Mouse (Mus musculus) midbrain, embryonic 10.5 days (tissue): ENCODE measurements around the gene Cox16. TPM values are rescaled to one million over a fixed set of nuclear protein-coding genes. Genes with fewer than 3 reads are reported as not detected.
"Not testable (repeated sequence)": the region's sequence is repeated elsewhere in the genome, so short reads cannot be mapped to it uniquely, and the experiment has no call there.

Source experiments
- DNase-seq: peaks from one replicate; pipeline ENCODE4 v3.0.0-alpha.2; 2017; ENCODE audit warnings: low spot score
- H3K27ac ChIP-seq: fragments of 300-500 bp; sonication (generic); replicated peaks from 2 replicates; pipeline ENCODE4 v1.5.1; 2016; ENCODE audit warnings: mild to moderate bottlenecking
- H3K27me3 ChIP-seq: fragments of 300-500 bp; sonication (generic); 2 replicates; pipeline ENCODE4 v1.6.1; 2016; ENCODE audit warnings: low read depth, mild to moderate bottlenecking; ENCODE audit not compliant: poor library complexity, severe bottlenecking
- H3K36me3 ChIP-seq: fragments of 300-500 bp; sonication (generic); 2 replicates; pipeline ENCODE4 v1.6.1; 2016; ENCODE audit warnings: mild to moderate bottlenecking, moderate library complexity
- H3K4me1 ChIP-seq: fragments of 300-500 bp; sonication (generic); 2 replicates; pipeline ENCODE4 v1.6.1; 2016
- H3K4me3 ChIP-seq: fragments of 300-500 bp; sonication (generic); 2 replicates; pipeline ENCODE4 v1.5.1; 2016; ENCODE audit warnings: mild to moderate bottlenecking, moderate library complexity
- H3K9me3 ChIP-seq: fragments of 300-500 bp; sonication (generic); replicated peaks from 2 replicates; pipeline ENCODE4 v1.6.1; 2016; ENCODE audit warnings: mild to moderate bottlenecking
- WGBS: fragments of 180-500 bp; shearing (Covaris S2); methylation state at CpG from one replicate; pipeline ENCODE4 v1.1.7; 2016; 5-methylcytosine and 5-hydroxymethylcytosine counted together
- polyA plus RNA-seq: library from polyadenylated mRNA; unstranded; fragments of >200 nt; fragmentation: Nextera tagmentation; extraction: Ambion mirVana; gene quantifications from 2 replicates; pipeline ENCODE4 v1.2.1, GENCODE M21; 2016

Gene Cox16
- polyA plus RNA-seq, 1 experiment from 2014 or later = 129 TPM

GRCm38 (mm10) chr12:81413211-81413610, 71.7 kb downstream of the Cox16 start:
- Histone ChIP-seq H3K27ac (no peak overlapping the region), H3K9me3 (no peaks in the 10 kb centered on the region), H3K4me3 (no peak overlapping the region), H3K4me1 (no peaks in the 10 kb centered on the region), H3K36me3 (no peaks in the 10 kb centered on the region), H3K27me3 (no peaks in the 10 kb centered on the region)
- no peak for DNase-seq
- 90% methylated on average over 3 of the region's 3 CpGs for WGBS

- Histone ChIP-seq H3K4me3 (no peak overlapping the region), H3K27me3 (no peaks in the 10 kb centered on the region), H3K36me3 (no peaks in the 10 kb centered on the region), H3K9me3 (no peaks in the 10 kb centered on the region), H3K27ac (no peak overlapping the region), H3K4me1 (no peaks in the 10 kb centered on the region)
- WGBS = 90% methylated on average over 3 of the region's 3 CpGs
- DNase-seq = no peak
Observed at GRCm38 (mm10) chr12:81408966-81409365, 76.0 kb downstream of the Cox16 start.

GRCm38 (mm10) chr12:81402187-81402586, 82.7 kb downstream of the Cox16 start:
- Histone ChIP-seq H3K27me3 (no peaks in the 10 kb centered on the region), H3K9me3 (no peaks in the 10 kb centered on the region), H3K4me3 (no peak overlapping the region), H3K27ac (no peak overlapping the region), H3K4me1 (no peaks in the 10 kb centered on the region), H3K36me3 (no peaks in the 10 kb centered on the region)
- peak; percentile 60 for DNase-seq
- WGBS = 14% methylated on average over 1 of the region's 1 CpGs

DNA sequence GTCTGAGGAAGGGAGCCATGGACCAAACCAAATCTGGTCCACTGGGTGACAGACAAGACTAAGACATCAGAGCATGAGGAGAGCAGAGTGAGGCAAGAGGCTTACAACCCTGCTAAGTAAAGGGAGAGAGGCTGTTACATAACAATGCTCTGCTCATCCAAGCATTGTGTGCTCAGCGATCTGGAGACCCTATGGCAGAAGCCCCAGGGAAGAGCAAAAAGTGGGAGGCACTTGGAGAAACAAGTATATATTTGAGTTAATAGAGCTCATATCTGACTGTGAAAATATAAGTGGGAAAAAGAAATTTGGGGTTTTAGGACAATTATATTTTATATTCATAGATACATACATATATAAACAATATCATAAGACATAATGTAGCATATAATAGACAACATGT, 105.6 kb downstream of the Cox16 start, which contains the start of gene Gm4787:
Gene Gm4787 (minus strand): TSS at position 101 of the 400 bp plus-strand sequence.
- DNase-seq, H3K4me1 ChIP-seq, H3K27me3 ChIP-seq, H3K27ac ChIP-seq, H3K9me3 ChIP-seq, H3K36me3 ChIP-seq, H3K4me3 ChIP-seq: not testable (repeated sequence)
- WGBS = 59% methylated on average over 1 of the region's 1 CpGs

DNA sequence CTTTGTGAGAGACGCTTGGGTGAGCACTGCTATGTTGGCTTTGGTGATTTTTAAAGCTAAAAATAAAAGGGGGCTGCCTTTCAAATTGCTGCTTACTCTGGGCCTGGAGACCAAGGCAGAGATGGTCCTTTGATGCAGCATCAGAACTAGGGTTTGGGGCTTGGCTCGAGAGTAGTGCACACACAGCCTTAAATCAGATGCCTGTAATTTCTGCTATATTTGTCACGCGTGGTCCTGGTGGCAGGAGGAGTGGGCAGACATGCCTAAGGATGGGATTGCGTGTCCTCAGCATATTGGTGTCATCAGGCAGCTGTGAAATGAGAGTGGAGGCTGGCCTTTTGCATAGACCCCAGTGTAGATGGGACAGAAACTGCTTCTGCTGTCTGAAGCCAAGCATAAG, 151.1 kb downstream of the Cox16 start:
- no peak overlapping the region for H3K27ac ChIP-seq
- peaks cover 48% of the 10 kb centered on the region for H3K27me3 ChIP-seq
- H3K4me3 ChIP-seq = peak overlapping the region; percentile 70
- peaks cover 34% of the 10 kb centered on the region for H3K4me1 ChIP-seq
- whole genome bisulfite sequencing = 74% methylated on average over 5 of the region's 5 CpGs
- no peaks in the 10 kb centered on the region for H3K9me3 ChIP-seq
- H3K36me3 ChIP-seq = no peaks in the 10 kb centered on the region
- no peak for DNase-seq

GRCm38 (mm10) chr12:81332875-81333421, 152.0 kb downstream of the Cox16 start, which contains the start of gene Slc8a3:
TSS of gene Slc8a3 (minus strand) at chr12:81333180.
- H3K27ac ChIP-seq = peak within 1 kb of the TSS; percentile 83
- under 1% methylated on average over 47 of the region's 47 CpGs for WGBS
- H3K36me3 ChIP-seq = no peaks in the 10 kb centered on the region
- peaks cover 48% of the 10 kb centered on the region for H3K27me3 ChIP-seq
- H3K9me3 ChIP-seq = no peaks in the 10 kb centered on the region
- H3K4me3 ChIP-seq = peak within 1 kb of the TSS; percentile 70
- peaks cover 34% of the 10 kb centered on the region for H3K4me1 ChIP-seq
- DNase-seq = peak; percentile 72

DNA sequence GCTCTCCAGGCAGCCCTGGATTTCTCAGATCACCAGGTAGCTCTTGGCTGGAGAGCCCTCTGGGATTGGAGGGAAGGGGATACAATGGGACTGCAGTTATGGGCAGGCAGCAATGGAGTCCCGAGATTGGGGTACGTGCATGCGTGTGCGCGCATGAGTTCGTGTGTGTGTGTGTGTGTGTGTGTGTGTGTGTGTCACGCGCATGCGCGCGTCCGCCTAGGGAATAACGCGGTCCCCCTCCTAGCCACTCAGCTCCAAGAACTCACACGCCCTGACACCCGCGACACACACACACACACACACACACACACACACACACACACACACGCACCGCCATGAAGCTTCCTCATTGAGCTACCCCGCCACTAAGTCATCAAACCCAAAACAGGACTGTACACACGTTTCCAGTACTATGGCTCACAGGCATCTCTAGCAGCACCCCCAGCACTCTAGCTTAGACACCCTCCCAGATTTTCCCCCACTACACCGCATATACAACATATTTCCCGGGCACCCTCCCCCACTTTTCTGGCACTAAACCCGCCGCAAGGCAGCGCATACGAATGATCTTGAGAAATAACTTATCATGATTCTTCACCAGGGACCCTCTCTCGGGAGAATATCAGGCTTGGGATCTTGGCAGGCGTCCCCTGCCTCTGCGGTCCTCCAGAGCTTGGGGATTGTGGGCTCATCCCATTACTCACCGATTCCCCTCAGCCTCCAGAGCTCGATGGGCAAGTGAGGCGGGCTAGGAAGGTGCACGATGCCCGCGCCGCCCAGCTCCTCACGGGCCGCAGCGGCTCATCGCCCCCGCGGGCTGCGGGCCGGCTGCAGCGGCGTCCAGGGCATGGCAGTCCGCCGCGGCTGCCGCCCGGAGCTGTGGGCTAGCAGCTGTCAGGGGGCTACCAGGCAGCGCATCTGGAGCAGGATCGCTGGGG, 152.7 kb downstream of the Cox16 start:
- peaks cover 48% of the 10 kb centered on the region for H3K27me3 ChIP-seq
- H3K27ac ChIP-seq = peak overlapping the region; percentile 83
- H3K4me3 ChIP-seq = peak overlapping the region; percentile 70
- H3K36me3 ChIP-seq = no peaks in the 10 kb centered on the region
- peaks cover 34% of the 10 kb centered on the region for H3K4me1 ChIP-seq
- peak; percentile 73 for DNase-seq
- under 1% methylated on average over 47 of the region's 54 CpGs for WGBS
- no peaks in the 10 kb centered on the region for H3K9me3 ChIP-seq

GRCm38 (mm10) chr12:81331046-81331638, 153.8 kb downstream of the Cox16 start:
- Histone ChIP-seq H3K36me3 (no peaks in the 10 kb centered on the region), H3K9me3 (no peaks in the 10 kb centered on the region), H3K4me3 (peak overlapping the region; percentile 70), H3K27ac (peak overlapping the region; percentile 83), H3K4me1 (peaks cover 34% of the 10 kb centered on the region), H3K27me3 (peaks cover 48% of the 10 kb centered on the region)
- DNase-seq = no peak
- 36% methylated on average over 5 of the region's 5 CpGs for WGBS

DNA sequence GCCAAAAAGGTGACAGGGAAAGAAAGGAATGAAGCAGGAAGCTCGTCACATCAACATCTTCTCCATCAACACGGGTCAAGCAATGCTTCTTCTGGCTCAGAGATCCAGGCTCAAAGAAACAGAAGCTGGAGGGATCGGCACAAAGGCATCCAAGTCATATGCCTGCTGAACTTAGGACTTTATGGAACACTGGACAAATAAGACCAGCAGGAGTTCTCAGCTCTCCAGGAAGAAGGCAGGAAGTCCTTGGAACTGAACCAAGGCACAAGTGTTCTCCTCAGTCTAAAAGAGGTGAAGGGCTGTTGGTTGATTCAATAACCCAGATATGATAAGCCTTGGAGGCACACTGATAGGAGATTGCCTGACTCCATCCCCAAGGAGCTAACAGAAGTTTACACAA, 159.9 kb downstream of the Cox16 start:
- no peaks in the 10 kb centered on the region for H3K27me3 ChIP-seq
- H3K4me3 ChIP-seq = no peak overlapping the region
- no peak overlapping the region for H3K27ac ChIP-seq
- 85% methylated on average over 3 of the region's 3 CpGs for WGBS
- peaks cover 15% of the 10 kb centered on the region for H3K4me1 ChIP-seq
- H3K9me3 ChIP-seq = no peaks in the 10 kb centered on the region
- H3K36me3 ChIP-seq = no peaks in the 10 kb centered on the region
- DNase-seq = no peak

DNA sequence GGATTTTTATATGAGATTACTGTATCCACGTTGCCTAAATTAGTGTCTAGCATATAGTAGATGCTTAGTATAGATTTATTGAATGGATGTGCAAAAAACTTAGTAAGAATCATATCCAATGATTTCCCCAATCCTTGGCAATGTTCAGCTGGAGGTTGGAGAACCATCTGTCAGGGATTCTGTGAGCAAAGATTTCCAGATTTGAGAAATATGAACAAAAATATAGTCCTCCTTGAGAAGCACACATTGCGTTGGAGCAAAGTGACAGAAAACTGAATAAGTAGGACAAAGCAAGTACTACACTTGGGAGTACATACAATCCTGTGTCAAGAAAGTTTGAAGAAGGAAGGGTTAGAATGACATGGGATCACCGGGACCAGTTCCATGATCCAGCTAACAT, 160.8 kb downstream of the Cox16 start:
- WGBS = 92% methylated on average over 3 of the region's 3 CpGs
- Histone ChIP-seq H3K36me3 (no peaks in the 10 kb centered on the region), H3K9me3 (no peaks in the 10 kb centered on the region), H3K27ac (no peak overlapping the region), H3K4me3 (no peak overlapping the region), H3K4me1 (peaks cover 17% of the 10 kb centered on the region), H3K27me3 (no peaks in the 10 kb centered on the region)
- no peak for DNase-seq

GRCm38 (mm10) chr12:81321021-81321420, 163.9 kb downstream of the Cox16 start:
- Histone ChIP-seq H3K27ac (peak overlapping the region; percentile 14; the same call in 1 of the 2 replicates), H3K4me3 (no peak overlapping the region), H3K27me3 (no peaks in the 10 kb centered on the region), H3K4me1 (peaks cover 25% of the 10 kb centered on the region), H3K36me3 (no peaks in the 10 kb centered on the region), H3K9me3 (no peaks in the 10 kb centered on the region)
- WGBS = 81% methylated on average over 1 of the region's 1 CpGs
- no peak for DNase-seq

- peak; percentile 28 for DNase-seq
- Histone ChIP-seq H3K4me3 (no peak overlapping the region), H3K27me3 (no peaks in the 10 kb centered on the region), H3K9me3 (no peaks in the 10 kb centered on the region), H3K36me3 (peaks cover 17% of the 10 kb centered on the region), H3K27ac (no peak overlapping the region), H3K4me1 (peaks cover 25% of the 10 kb centered on the region)
- WGBS = 6% methylated on average over 2 of the region's 2 CpGs
Observed at GRCm38 (mm10) chr12:81317811-81318210, 167.1 kb downstream of the Cox16 start.

DNA sequence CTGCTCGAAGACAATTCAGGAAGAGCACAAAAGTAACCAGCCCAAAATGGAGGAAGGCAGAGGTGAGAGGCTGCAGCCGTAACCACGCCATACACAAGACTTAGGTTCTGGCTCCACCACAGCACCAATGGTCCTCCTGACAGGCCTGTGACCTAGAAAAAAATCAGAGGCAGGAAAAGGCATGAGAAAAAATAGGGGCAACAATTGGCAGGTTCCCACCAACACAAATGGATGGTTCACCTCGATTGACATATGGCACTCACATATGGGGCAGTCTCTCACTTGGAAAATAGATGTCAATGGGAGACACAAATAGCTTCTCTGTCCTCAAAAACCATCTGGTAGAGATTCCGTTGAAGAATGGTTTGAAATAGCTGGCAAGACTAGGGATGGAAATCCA, 169.0 kb downstream of the Cox16 start:
- no peak for DNase-seq
- no peaks in the 10 kb centered on the region for H3K27me3 ChIP-seq
- H3K36me3 ChIP-seq = peaks cover 17% of the 10 kb centered on the region
- H3K9me3 ChIP-seq = no peaks in the 10 kb centered on the region
- H3K27ac ChIP-seq = no peak overlapping the region
- 92% methylated on average over 5 of the region's 5 CpGs for WGBS
- H3K4me3 ChIP-seq = no peak overlapping the region
- peaks cover 20% of the 10 kb centered on the region for H3K4me1 ChIP-seq
